In genomic region chr5:115000503-115000902, GRCm38 (mm10) we compare ENCODE assay signal across 34 mouse cellular contexts. TPM values are rescaled to one million over a fixed set of nuclear protein-coding genes. Genes with fewer than 3 reads are reported as not detected.
A peak's percentile ranks its signal among the peaks of the same experiment; 100 is the strongest.
DNase-seq lines count a peak whose midpoint lies in the region; ATAC-seq and TF ChIP-seq lines count a peak whose summit lies in the region.
"Had no signal": no experiment of that assay in that cellular context is flagged by ENCODE, and none has a peak within 500 bp of the region (broad histone marks: within the 10 kb centered on the region; RNA-seq: fewer than 3 reads in every experiment).

No protein-coding gene starts in this region.

- no peak overlapping the region for H3K4me3 ChIP-seq in forebrain, embryonic 11.5 days (ENCODE audit: low read depth, low read length)
- no peak overlapping the region for H3K4me3 ChIP-seq in forebrain, postnatal 0 days (ENCODE audit: low read depth, low read length)
- no peak overlapping the region for H3K4me3 ChIP-seq in stomach, embryonic 16.5 days (replicated peaks; ENCODE audit: low read length)
- H3K4me3 ChIP-seq in hindbrain, postnatal 0 days (ENCODE audit: low read length): no peak overlapping the region
- H3K4me3 ChIP-seq: forebrain, embryonic 15.5 days; heart, embryonic 13.5 days; hindbrain, embryonic 10.5 days; hindbrain, embryonic 15.5 days; kidney, embryonic 15.5 days; layer of hippocampus, adult 2 months; liver, embryonic 15.5 days; lung, embryonic 15.5 days; midbrain, embryonic 10.5 days; myocyte; neural tube, embryonic 12.5 days had no signal

- H3K27me3 ChIP-seq in forebrain, embryonic 11.5 days (ENCODE audit: control insufficient read depth, insufficient read depth, low read length): no peaks in the 10 kb centered on the region
- no peaks in the 10 kb centered on the region for H3K27me3 ChIP-seq in forebrain, postnatal 0 days (ENCODE audit: insufficient read depth, low read length)
- H3K27me3 ChIP-seq in stomach, embryonic 16.5 days (ENCODE audit: control insufficient read depth, insufficient read depth, low read length): no peaks in the 10 kb centered on the region
- no peaks in the 10 kb centered on the region for H3K27me3 ChIP-seq in hindbrain, postnatal 0 days (ENCODE audit: insufficient read depth, low read length)
- H3K27me3 ChIP-seq: forebrain, embryonic 15.5 days; heart, embryonic 13.5 days; hindbrain, embryonic 15.5 days; lung, embryonic 15.5 days; neural tube, embryonic 12.5 days had no signal

- no peaks in the 10 kb centered on the region for H3K9me3 ChIP-seq in forebrain, embryonic 11.5 days (ENCODE audit: control insufficient read depth, low read length)
- no peaks in the 10 kb centered on the region for H3K9me3 ChIP-seq in forebrain, postnatal 0 days (ENCODE audit: low read length)
- no peaks in the 10 kb centered on the region for H3K9me3 ChIP-seq in stomach, embryonic 16.5 days (replicated peaks; ENCODE audit: control insufficient read depth, low read length)
- H3K9me3 ChIP-seq in hindbrain, postnatal 0 days (ENCODE audit: low read length): no peaks in the 10 kb centered on the region
- H3K9me3 ChIP-seq: forebrain, embryonic 15.5 days; G1E; heart, embryonic 13.5 days; hindbrain, embryonic 10.5 days; hindbrain, embryonic 15.5 days; kidney, embryonic 15.5 days; liver, embryonic 15.5 days; lung, embryonic 15.5 days; midbrain, embryonic 10.5 days; neural tube, embryonic 12.5 days had no signal

- no peak overlapping the region for H3K4me2 ChIP-seq in forebrain, embryonic 11.5 days (ENCODE audit: low read depth, low read length, severe bottlenecking)
- no peak overlapping the region for H3K4me2 ChIP-seq in forebrain, postnatal 0 days (ENCODE audit: low read depth)
- peak overlapping the region; percentile 34; the same call in 1 of the 2 replicates for H3K4me2 ChIP-seq in stomach, embryonic 16.5 days (ENCODE audit: low read depth, low read length)
- H3K4me2 ChIP-seq in hindbrain, postnatal 0 days (ENCODE audit: low read depth, low read length): no peak overlapping the region
- H3K4me2 ChIP-seq: forebrain, embryonic 15.5 days; heart, embryonic 13.5 days; hindbrain, embryonic 15.5 days; kidney, embryonic 15.5 days; liver, embryonic 15.5 days; lung, embryonic 15.5 days; neural tube, embryonic 12.5 days had no signal

- H3K27ac ChIP-seq in forebrain, embryonic 11.5 days (ENCODE audit: low read depth, low read length): no peak overlapping the region
- no peak overlapping the region for H3K27ac ChIP-seq in forebrain, postnatal 0 days (ENCODE audit: low read depth, low read length)
- peak overlapping the region; percentile 92 for H3K27ac ChIP-seq in stomach, embryonic 16.5 days (ENCODE audit: low read length)
- no peak overlapping the region for H3K27ac ChIP-seq in hindbrain, postnatal 0 days
- H3K27ac ChIP-seq: forebrain, embryonic 15.5 days; heart, embryonic 13.5 days; hindbrain, embryonic 10.5 days; hindbrain, embryonic 15.5 days; kidney, embryonic 15.5 days; layer of hippocampus, adult 2 months; liver, embryonic 15.5 days; lung, embryonic 15.5 days; midbrain, embryonic 10.5 days; neural tube, embryonic 12.5 days had no signal

- DNase-seq in forebrain, embryonic 11.5 days (ENCODE audit: low spot score): peak; percentile 42
- DNase-seq in forebrain, postnatal 0 days: no peak
- DNase-seq in urinary bladder, postnatal 14 days (ENCODE audit: low spot score): peak; percentile 78
- DNase-seq in urinary bladder, postnatal 4 days (ENCODE audit: low spot score in 2 of 2): no peak
- DNase-seq in yolk sac, embryonic 10.5 days (ENCODE audit: low spot score): no peak
- DNase-seq in hindbrain, postnatal 0 days (ENCODE audit: low spot score): no peak
- DNase-seq: adrenal gland, adult 8-10 months; cerebellum, adult 2 months; cerebellum, postnatal 14 days; heart, postnatal 10 days; kidney, adult 18-20 months; layer of hippocampus, postnatal 36 days; left cerebral cortex, postnatal 4 days; right cerebral cortex, adult 18-20 months; spleen, adult 18-20 months; thymus, postnatal 25 days had no signal

- H3K9ac ChIP-seq in forebrain, embryonic 11.5 days (ENCODE audit: low read length): no peak overlapping the region
- H3K9ac ChIP-seq in forebrain, postnatal 0 days: no peak overlapping the region
- H3K9ac ChIP-seq in stomach, embryonic 16.5 days (ENCODE audit: low read length): 0 out of 2 replicates have a peak overlapping the region, but pooled peaks have one; percentile 39
- H3K9ac ChIP-seq in hindbrain, postnatal 0 days (replicated peaks; ENCODE audit: low read length): no peak overlapping the region
- H3K9ac ChIP-seq: forebrain, embryonic 15.5 days; heart, embryonic 13.5 days; hindbrain, embryonic 15.5 days; kidney, embryonic 15.5 days; liver, embryonic 15.5 days; lung, embryonic 15.5 days; neural tube, embryonic 12.5 days had no signal

- no peaks in the 10 kb centered on the region for H3K36me3 ChIP-seq in forebrain, embryonic 11.5 days (ENCODE audit: control insufficient read depth, insufficient read depth, low read length)
- H3K36me3 ChIP-seq in forebrain, postnatal 0 days (ENCODE audit: insufficient read depth): no peaks in the 10 kb centered on the region
- H3K36me3 ChIP-seq in stomach, embryonic 16.5 days (ENCODE audit: control insufficient read depth, insufficient read depth, low read length): no peaks in the 10 kb centered on the region
- no peaks in the 10 kb centered on the region for H3K36me3 ChIP-seq in hindbrain, postnatal 0 days (ENCODE audit: insufficient read depth, low read length)
- H3K36me3 ChIP-seq: forebrain, embryonic 15.5 days; G1E; heart, embryonic 13.5 days; hindbrain, embryonic 10.5 days; hindbrain, embryonic 15.5 days; kidney, embryonic 15.5 days; liver, embryonic 15.5 days; lung, embryonic 15.5 days; midbrain, embryonic 10.5 days; neural tube, embryonic 12.5 days had no signal

- no peaks in the 10 kb centered on the region for H3K4me1 ChIP-seq in forebrain, embryonic 11.5 days (replicated peaks; ENCODE audit: control insufficient read depth, insufficient read depth, low read length)
- H3K4me1 ChIP-seq in forebrain, postnatal 0 days (ENCODE audit: insufficient read depth): no peaks in the 10 kb centered on the region
- H3K4me1 ChIP-seq in stomach, embryonic 16.5 days (ENCODE audit: control insufficient read depth, insufficient read depth, low read length): peaks cover 8% of the 10 kb centered on the region; the same call in 1 of the 2 replicates
- H3K4me1 ChIP-seq in hindbrain, postnatal 0 days (ENCODE audit: insufficient read depth, low read length): no peaks in the 10 kb centered on the region
- H3K4me1 ChIP-seq: forebrain, embryonic 15.5 days; hindbrain, embryonic 15.5 days; midbrain, embryonic 10.5 days; neural tube, embryonic 12.5 days had no signal

- no peak for ATAC-seq in forebrain, embryonic 11.5 days (replicated peaks; ENCODE audit: low FRiP score)
- ATAC-seq in forebrain, postnatal 0 days: no peak
- peak; percentile 66 for ATAC-seq in stomach, embryonic 16.5 days (ENCODE audit: insufficient read depth, low FRiP score)
- no peak for ATAC-seq in hindbrain, postnatal 0 days
- ATAC-seq: forebrain, embryonic 15.5 days; midbrain, embryonic 16.5 days had no signal

- no peak for TF ChIP-seq CTCF in forebrain, postnatal 0 days (IDR thresholded peaks at IDR 0.05; ENCODE audit: low read depth)
- TF ChIP-seq CTCF in hindbrain, postnatal 0 days (IDR thresholded peaks at IDR 0.05; ENCODE audit: low read depth): no peak

- WGBS in forebrain, embryonic 11.5 days: 94% methylated on average over 2 of the region's 2 CpGs
- 83% methylated on average over 2 of the region's 2 CpGs for WGBS in forebrain, postnatal 0 days
- 57% methylated on average over 2 of the region's 2 CpGs for WGBS in stomach, embryonic 16.5 days
- WGBS in hindbrain, postnatal 0 days: 82% methylated on average over 2 of the region's 2 CpGs

RNA-seq across cellular contexts. Expression of gene Sppl3, which starts 10.4 kb away (rescaled TPM):
- polyA plus RNA-seq in forebrain, embryonic 11.5 days (2014; fragmentation: Nextera tagmentation; extraction: Ambion mirVana): 31.7 and 39.5 TPM in 2 replicates
- total RNA-seq in forebrain, postnatal 0 days (2014; rRNA removed): 79.1 and 114 TPM in 2 replicates
- 36.0 and 43.5 TPM in 2 replicates for polyA plus RNA-seq in forebrain, postnatal 0 days (2015; fragmentation: Nextera tagmentation; extraction: Ambion mirVana)
- 9.6 and 10.6 TPM in 2 replicates for polyA plus RNA-seq in stomach, embryonic 16.5 days (2015; fragmentation: Nextera tagmentation; extraction: Ambion mirVana)
- 136 and 147 TPM in 2 replicates for total RNA-seq in hindbrain, postnatal 0 days (2014; rRNA removed)
- polyA plus RNA-seq in hindbrain, postnatal 0 days (2015; fragmentation: Nextera tagmentation; extraction: Ambion mirVana): 30.1 and 31.1 TPM in 2 replicates

RNA-seq across cellular contexts. Expression of gene Hnf1a, which starts 29.6 kb away (rescaled TPM):
- polyA plus RNA-seq in forebrain, embryonic 11.5 days (2014; fragmentation: Nextera tagmentation; extraction: Ambion mirVana): not detected in 2 replicates
- total RNA-seq in forebrain, postnatal 0 days (2014; rRNA removed): not detected in 2 replicates
- not detected in 2 replicates for polyA plus RNA-seq in forebrain, postnatal 0 days (2015; fragmentation: Nextera tagmentation; extraction: Ambion mirVana)
- 8.7 and 9.8 TPM in 2 replicates for polyA plus RNA-seq in stomach, embryonic 16.5 days (2015; fragmentation: Nextera tagmentation; extraction: Ambion mirVana)
- not detected in 2 replicates for total RNA-seq in hindbrain, postnatal 0 days (2014; rRNA removed)
- 0.05 TPM in 2 replicates for polyA plus RNA-seq in hindbrain, postnatal 0 days (2015; fragmentation: Nextera tagmentation; extraction: Ambion mirVana)
- total RNA-seq: adrenal gland, adult 8-10 months; gastrocnemius, adult 8-10 months; gastrocnemius, postnatal 4 days; heart, adult 8-10 months; heart, postnatal 10 days; layer of hippocampus, adult 2 months; layer of hippocampus, postnatal 36 days; left cerebral cortex, postnatal 4 days; megakaryocyte progenitor cell, adult 5-6 weeks had no signal
- polyA plus RNA-seq: forebrain, embryonic 15.5 days; G1E; hindbrain, embryonic 10.5 days; myocyte had no signal

RNA-seq across cellular contexts. Expression of gene 2210016L21Rik, which starts 58.5 kb away (rescaled TPM):
- polyA plus RNA-seq in forebrain, embryonic 11.5 days (2014; fragmentation: Nextera tagmentation; extraction: Ambion mirVana): 49.8 and 51.5 TPM in 2 replicates
- 81.0 and 86.0 TPM in 2 replicates for total RNA-seq in forebrain, postnatal 0 days (2014; rRNA removed)
- 167 and 170 TPM in 2 replicates for polyA plus RNA-seq in forebrain, postnatal 0 days (2015; fragmentation: Nextera tagmentation; extraction: Ambion mirVana)
- 45.6 and 53.5 TPM in 2 replicates for polyA plus RNA-seq in stomach, embryonic 16.5 days (2015; fragmentation: Nextera tagmentation; extraction: Ambion mirVana)
- total RNA-seq in hindbrain, postnatal 0 days (2014; rRNA removed): 51.5 and 53.0 TPM in 2 replicates
- polyA plus RNA-seq in hindbrain, postnatal 0 days (2015; fragmentation: Nextera tagmentation; extraction: Ambion mirVana): 178 and 204 TPM in 2 replicates

Comparison
In these comparisons a context has a peak if more than half of its experiments do, and no peak if none do; other contexts are left out.
1. DNase-seq: peak in forebrain, embryonic 11.5 days (single experiment) and urinary bladder, postnatal 14 days (single experiment); none in forebrain, postnatal 0 days (single experiment), urinary bladder, postnatal 4 days (0 of 2), yolk sac, embryonic 10.5 days (single experiment) and hindbrain, postnatal 0 days (single experiment).